Mouse (Mus musculus) activated CD4-positive, CD25-positive, alpha-beta regulatory T cell, adult 9 weeks (primary cell): Measurements from ENCODE around the gene Kctd3. TPM values are rescaled to one million over a fixed set of nuclear protein-coding genes. Genes with fewer than 3 reads are reported as not detected.

ENCODE experiments used
- polyA plus RNA-seq: library from polyadenylated mRNA; unstranded; fragments of 100-300 nt; shearing (Covaris generic); gene quantifications from one replicate; pipeline ENCODE4 v1.2.1, GENCODE M21; 2017

The Kctd3 gene
- 2.8 TPM for polyA plus RNA-seq

DNA sequence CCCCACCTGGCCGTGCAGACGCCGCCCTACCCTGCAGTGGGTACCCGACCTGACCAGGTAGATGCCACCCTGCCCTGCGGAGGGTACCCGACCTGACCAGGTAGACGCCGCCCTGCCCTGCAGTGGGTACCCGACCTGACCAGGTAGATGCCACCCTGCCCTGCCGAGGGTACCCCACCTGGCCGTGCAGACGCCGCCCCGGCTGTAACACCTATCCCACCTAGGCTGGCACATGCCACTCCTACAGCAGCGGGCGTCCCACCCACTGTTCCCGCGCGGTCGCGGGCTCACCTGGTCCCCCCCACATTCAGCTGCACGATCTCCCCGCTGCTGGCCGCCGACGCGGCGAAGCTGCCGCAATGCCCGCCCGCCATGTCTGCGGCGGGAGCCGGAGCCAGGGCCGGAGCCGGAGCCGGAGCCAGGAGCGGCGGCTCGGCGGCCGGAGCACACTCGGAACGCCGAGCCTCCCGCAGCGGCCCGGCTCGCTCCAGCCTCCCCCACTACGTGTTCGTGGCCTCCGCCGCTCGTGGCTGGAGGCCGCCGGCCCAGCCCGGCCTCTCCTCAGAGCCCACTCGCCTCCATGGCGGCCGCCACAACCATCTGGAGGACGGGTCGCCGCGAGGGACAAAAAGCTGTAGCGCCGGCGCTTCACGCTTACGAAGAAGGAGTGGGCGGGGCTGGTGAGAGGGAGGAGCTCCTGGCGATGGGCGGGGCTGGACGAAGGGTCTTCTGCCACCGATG is at the start of gene Kctd3:
Gene Kctd3 (minus strand): TSS at position 603 of the 741 bp plus-strand sequence.

